Mouse (Mus musculus): ENCODE measurements around the gene Zdhhc6.

DNA sequence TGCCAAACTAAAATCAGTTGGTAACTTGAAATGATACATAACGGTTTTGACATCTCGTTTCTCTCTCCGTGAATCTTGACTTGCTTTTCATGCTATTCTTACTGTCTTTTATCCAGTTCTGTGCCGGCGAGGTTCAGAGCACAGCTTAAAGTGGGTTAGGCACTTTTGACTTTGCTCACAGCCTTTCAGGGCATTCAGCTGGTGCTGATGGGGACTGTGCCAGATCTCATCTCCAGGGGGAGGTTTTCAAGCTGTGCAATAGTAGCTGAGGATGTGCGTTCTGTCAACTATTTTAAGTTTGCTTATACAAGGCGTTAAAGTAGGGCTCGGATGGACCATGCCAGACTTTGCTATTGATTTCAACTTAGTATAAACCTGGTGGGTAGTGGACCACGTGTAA, 21.2 kb upstream of the Zdhhc6 start:
- no peak for TF ChIP-seq CTCF (IDR thresholded peaks at IDR 0.05; ENCODE audit: extremely low read depth, insufficient read length, insufficient replicate concordance, low read depth, low read length)
- TF ChIP-seq POLR2A (IDR thresholded peaks at IDR 0.05; ENCODE audit: low read depth, low read length) = no peak
